Mouse (Mus musculus): Measurements from ENCODE around the gene Tmem223. TPM values are rescaled to one million over a fixed set of nuclear protein-coding genes. Genes with fewer than 3 reads are reported as not detected.
"Not testable (repeated sequence)": the region's sequence is repeated elsewhere in the genome, so short reads cannot be mapped to it uniquely, and the experiment has no call there.

The Tmem223 gene
- 97.8 and 112 TPM in 2 replicates for polyA plus RNA-seq (2012; rRNA removed)

DNA sequence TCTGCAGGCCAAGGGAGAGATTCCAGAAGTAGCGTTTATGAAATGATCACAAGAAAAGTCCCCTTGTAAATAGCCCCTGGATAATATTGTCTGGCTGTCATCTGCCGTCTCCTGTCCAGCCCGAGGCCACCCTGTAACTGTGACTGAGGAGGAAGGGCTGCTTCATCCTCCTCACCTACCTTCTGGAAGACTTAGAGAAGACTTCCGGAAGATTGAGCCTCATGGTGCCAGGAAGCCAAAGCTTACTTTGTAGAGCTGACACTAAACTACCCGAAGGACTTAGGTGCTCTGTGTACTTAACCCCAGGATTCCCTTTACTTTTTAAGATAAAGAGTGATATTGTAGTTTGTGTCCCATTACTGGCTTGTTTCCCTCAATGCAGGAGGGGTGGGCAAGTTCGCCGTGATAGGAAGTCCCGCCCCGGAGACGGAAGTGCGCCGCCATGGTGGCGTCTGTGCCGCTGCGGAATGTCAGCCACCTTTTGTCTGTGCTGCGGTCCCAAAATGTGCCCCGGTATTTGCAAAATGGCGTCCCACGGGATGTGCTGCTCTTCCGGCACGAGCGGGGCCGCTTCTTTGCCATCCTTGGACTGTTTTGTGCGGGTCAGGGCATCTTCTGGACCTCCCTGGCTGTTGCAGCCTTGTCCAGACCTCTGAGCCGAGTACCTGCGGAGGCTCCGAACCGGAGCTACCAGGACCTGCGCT is at the start of gene Tmem223:
Gene Tmem223 (plus strand): TSS at position 430 of the 704 bp plus-strand sequence.
- DNase-seq (ENCODE audit: low spot score) = peak; percentile 65

DNA sequence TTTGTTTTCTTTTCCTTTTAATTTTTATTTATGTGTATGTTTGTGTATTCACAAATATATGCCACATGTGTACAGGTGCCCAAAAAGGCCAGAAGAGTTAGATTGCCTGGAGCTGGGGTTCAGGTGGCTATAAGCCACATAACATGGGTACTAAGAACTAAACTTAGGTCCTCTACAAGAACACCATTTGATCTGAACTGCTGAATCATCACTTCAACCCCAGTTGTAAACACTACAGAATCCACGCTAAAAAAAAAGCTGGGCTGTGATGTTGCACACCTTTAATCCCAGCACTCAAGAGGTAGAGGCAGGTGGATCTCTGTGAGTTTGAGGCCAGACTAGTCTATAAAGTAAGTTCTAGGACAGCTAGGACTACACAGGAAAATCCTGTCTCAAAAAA is 49.4 kb upstream of the Tmem223 start:
- no peak for DNase-seq (ENCODE audit: low spot score)

DNA sequence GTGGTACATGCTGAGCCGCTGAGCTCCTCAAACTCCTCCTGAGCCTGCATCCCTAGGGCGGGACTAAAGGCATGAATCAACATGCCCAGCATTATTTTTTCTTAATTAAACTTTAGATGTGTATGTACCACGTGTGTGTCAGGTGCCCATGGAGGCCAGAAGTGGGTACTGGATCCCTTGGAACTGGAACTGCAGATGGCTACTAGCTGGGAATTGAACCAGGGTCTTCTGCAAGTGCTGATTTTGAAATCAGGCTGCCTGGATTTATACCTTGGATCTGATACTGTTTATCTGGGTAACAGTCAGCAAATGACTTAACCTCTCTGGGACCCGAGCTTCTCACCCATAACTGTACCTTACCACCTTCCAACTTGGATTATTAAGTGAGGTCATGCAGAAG is 48.8 kb upstream of the Tmem223 start:
- no peak for DNase-seq (ENCODE audit: low spot score)

DNA sequence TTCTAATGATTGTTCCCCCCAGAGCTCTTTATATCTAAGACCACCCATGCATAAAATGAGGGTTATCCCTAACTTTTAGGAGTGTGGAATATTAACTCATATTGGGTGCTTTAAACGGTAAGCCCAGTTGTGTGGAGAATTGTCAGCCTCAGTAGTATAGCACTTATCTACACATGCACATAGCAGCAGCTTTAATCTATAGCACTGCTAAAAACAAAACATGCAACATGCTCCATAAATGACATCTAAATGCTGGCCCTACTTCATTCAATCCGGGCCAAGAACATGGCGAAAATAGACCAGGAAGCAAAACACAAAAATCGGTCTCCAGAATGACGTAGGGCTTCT is 48.3 kb upstream of the Tmem223 start:
- DNase-seq (ENCODE audit: low spot score) = no peak

DNA sequence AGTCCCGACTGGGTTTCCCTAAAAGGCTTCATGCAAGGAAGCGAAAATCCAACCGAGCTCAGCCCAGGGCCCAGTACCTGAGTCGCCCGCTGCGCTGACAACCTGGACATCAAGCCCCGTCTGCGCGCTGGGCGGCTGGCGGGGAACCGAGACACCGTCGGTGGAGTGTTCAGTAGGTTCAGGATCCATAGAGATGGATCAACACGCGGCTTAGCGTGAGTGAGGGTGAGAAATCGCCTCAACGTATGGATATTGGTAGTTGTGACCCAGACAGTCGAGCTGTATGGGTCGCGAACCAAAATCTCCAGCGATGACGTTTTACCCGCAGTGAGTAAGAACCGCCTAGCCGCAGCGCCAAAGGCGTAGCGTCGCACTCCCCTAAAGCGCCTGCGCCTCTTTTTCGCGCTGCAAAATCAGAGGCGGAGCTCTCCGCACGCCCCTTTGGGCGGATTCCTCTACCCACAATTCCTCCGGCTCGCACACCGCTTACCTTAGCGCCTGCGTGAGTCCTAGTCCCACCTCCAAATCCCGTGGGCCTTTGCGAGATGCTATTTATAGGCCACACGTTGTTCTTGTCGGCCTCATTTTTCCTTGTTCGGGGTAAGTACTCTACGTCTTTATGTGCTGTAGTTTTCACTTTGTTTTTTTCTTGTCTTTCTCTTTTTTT is 47.8 kb upstream of the Tmem223 start, which contains the start of gene Slc3a2:
Gene Slc3a2 (minus strand): TSS at position 463 of the 667 bp plus-strand sequence.
- peak; percentile 80 for DNase-seq (ENCODE audit: low spot score)

DNA sequence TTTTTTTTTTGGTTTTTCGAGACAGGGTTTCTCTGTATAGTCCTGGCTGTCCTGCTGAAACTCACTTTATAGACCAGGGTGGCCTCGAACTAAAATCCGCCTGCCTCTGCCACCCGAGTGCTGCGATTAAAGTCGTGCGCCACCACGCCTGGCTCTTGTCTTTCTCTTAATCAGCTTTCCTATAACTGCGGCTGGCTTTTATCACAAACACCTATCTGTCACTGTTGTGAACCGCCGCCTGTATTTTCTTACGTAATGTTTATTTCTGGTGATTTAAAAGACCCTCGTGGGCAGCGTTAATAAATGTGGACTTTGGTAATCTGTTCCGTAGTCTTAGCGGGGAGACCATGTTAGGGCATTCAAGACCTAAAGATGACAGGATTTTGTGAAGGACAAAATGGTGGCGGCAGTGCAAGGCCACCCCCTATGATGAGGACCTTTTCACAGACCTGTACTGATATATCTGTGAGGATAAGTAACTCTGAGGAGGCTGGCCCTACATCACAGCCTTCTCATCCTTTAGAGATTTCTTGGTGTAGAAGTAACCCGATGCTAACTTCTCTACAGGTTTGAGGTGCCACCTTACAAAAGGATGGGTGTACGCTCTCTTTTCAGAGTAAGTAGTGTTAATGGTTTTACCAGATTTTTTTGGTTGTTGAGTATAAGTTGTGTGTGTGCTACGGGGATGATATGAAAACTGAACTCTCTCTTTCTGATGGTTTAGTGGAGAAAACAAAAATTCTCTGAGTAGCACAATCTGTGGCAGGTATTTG is 47.0 kb upstream of the Tmem223 start:
- DNase-seq (ENCODE audit: low spot score) = no peak

DNA sequence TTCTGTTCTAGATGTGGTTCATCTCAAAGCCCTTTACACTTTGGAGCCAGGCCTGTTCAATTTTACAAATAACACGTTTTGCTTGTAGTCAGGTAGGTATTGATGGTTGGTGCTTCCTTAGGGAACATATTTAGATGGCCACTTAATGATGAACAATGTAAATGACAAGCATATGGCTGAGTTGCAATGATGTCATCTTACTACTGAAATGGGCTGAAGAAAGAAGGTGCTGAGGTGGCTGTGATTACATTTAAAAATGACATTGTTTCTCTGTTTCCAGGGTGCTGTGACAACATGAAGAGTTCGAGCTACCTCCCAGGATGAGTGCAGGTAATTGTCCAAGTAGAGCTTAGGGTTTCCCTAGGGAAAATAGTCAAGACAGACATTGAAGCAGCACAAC is 46.4 kb upstream of the Tmem223 start:
- no peak for DNase-seq (ENCODE audit: low spot score)

DNA sequence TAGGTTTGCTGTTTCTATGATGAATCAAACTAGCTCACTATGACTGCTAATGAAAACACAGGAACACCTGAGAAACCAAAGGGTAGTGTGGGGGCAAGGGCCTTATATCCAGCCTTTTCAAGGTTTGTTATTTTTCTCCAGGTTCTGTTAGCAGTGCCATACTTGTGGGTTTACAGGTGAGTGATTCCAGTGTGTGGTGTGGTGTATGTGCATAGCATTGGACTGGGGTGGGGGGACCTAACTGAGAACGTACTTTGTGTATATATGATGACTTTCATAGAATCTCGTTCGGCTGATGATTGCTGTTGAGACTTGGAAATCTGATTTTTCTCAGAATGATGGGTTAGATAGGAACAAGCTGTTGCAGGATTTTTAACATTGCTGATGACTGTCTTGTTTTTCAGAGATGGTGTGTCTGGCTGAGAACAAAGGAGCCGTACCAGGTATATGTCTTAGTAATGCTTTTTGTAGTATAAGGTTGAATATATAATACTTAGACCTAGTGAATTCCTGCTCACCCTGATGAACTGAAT is 45.6 kb upstream of the Tmem223 start:
- no peak for DNase-seq (ENCODE audit: low spot score)

DNA sequence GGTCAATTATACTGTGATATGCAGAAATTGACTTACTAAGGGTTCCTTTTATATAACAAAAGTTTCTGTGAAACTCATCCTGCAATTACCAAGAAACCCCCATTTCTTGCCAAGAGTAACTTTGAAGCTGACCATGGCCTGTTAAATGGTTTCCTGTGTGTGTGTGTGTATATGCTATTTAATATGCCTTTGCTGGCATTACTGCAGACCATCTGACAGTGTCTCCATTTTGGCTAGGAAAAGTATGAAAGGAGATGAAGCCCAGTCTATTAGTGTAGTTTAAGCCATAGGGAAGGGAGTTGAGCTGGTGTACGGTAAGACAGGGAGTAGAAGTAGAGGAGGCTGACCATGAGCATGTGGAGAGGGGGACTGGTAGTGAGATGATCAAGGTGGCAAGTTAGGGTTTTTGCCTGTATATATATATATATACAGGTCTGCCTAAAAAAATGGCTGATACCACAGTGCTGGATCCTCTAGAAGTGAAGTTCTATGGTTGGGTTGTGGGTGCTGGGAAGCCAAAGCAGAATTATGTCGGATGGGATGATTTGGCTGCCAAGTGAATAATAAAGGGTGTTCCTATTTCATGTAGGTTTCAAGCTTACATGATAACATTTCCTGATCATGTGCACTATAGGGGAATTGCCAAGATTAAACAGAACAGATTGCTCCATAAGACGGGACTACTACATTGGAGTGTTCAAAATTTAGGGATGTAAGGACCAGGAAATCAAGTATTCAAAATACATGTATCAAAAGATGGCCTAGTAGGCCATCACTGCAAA is 44.0 kb upstream of the Tmem223 start:
- DNase-seq (ENCODE audit: low spot score) = no peak

DNA sequence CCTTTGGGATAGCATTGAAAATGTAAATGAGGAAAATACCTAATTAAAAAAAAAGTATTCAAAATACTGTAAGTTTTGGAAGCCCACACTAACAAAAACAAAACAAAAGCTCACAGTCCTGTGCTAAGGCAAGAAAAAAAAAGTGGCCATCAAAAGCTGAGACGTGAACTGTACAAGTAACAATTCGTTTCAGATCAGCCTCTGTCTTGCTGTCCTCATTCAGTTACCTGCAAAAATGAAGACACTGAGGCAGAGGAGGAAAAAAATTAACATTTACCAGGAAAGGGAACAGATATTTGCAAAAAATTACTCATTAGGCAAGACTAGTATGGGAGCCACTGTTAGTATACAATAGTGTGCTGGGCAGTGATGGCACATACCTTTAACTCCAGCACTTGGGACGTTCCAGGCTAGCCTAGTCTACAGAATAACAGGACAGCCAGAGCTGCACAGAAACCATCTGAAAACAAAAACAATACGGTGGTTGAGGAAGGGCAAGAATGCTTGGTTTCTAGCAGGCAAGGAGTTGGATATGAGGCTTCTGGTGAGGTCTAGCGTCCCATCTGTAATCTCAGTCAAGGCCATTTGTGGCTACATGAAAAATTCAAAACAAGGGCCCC is 43.2 kb upstream of the Tmem223 start:
- DNase-seq (ENCODE audit: low spot score) = no peak

DNA sequence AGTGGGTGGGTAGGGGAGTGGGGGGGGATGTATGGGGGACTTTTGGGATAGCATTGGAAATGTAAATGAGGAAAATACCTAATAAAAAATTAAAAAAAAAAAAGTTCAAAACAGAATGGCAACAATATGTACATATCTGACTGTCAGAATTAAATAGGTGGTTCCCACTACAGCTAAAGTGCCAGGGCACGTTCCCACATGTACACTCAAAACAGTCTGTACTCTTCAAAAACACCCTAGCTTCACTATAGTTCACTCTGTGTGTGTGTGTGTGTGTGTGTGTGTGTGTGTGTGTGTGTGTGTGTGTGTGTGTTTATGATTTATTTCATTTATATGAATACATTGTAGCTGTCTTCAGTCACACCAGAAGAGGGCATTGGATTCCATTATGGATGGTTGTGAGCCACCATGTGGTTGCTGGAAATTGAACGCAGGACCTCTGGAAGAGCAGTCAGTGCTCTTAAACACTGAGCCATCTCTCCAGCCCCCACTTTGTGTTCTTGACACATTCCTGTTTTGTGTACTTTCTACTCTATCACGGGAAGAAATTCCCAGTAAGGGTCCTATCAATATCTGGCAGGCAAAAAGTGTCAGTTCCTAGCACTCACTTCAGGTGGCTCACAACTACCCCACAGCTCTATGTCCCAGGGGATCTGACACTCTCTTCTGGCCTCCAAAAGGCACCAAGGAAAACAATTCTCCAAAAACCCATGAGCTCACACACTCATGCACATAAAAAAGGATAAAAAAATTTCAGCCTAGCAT is 42.3 kb upstream of the Tmem223 start:
- not testable (repeated sequence) for DNase-seq (ENCODE audit: low spot score)

DNA sequence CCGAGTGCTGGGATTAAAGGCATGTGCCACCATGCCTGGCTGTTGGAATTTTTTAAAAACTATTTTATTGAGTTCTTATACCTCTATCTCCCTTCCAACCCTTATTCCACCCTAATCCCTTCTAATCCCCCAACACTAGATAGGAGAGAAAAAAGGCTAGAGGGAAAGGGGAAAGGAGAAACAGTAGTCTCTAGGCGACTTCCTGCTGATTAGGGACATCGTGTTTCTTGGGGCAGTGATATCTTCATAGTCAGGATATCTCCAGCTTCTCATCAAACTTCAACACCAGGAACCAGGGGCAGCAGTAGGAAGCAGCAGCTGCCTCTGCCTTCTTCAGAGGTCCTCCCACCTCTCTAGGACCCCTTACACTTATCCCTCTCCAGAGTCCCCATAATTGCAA is 36.5 kb upstream of the Tmem223 start:
- DNase-seq (ENCODE audit: low spot score) = no peak

DNA sequence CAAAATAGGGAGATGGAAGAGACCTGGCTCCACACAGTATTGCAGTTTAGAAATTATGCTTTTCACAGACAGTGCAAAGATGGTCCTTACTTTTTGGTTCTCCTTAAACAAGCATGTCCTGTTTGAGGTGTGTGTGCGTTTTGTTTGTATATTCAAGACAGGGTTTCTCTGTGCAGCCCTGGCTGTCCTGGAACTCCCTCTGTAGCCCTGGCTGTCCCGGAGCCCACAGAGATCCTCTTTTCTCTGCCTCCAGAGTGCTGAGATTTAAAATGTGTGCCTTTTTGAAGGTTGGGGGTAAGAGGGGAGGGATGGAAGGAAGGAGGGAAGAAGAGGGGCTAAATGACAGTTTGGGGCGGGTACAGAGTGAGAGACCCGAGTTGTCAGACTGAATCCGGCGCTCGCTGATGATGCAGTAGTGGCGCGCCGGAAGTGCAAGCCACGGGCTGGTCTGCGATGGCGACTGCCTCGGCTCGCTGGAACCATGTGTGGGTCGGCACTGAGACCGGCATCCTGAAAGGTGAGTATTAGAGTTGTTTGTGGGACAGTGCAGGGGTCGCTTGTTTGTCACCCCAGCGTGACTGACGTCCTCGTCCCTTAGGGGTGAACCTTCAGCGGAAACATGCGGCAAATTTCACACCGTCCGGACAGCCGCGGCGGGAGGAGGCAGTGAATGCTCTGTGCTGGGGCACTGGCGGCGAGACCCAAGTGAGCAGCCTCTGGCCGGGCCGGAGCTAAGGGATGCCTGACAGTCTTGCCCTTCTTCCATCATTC is 35.2 kb upstream of the Tmem223 start, which contains the start of gene Wdr74:
Gene Wdr74 (plus strand): TSS at position 439 of the 771 bp plus-strand sequence.
- DNase-seq (ENCODE audit: low spot score) = peak; percentile 87

DNA sequence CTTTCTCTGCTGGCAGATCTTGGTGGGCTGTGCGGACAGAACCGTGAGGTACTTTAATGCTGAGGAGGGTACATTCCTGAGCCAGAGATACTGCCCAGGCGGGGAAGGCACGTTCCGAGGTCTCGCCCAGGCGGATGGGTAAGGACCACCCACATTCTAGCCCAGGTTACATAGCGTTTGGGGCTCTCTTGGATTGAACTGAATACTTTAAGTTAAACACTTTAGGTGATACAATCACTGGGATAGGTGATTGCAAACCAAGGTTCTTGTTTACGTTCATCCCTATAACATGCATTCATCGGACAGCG is 34.7 kb upstream of the Tmem223 start:
- DNase-seq (ENCODE audit: low spot score) = no peak

DNA sequence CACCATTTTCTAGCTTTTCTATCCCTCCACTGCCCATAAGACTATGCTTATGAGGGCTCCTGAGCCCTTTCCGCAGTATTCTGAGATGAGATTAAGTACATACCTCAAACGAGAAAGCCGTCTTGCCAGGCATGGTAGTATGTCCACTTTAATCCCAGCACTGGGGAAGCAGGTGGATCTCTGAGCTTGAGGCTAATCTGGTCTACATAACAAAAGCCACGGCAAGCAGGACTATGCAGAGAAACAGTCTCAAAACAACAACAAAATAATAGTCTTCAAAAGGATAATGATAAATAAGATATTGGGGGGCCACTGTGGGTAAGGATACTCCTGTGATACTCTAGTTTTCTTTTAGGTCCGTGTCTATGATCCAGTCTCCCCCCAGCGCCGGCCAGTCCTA is 31.9 kb upstream of the Tmem223 start:
- no peak for DNase-seq (ENCODE audit: low spot score)

DNA sequence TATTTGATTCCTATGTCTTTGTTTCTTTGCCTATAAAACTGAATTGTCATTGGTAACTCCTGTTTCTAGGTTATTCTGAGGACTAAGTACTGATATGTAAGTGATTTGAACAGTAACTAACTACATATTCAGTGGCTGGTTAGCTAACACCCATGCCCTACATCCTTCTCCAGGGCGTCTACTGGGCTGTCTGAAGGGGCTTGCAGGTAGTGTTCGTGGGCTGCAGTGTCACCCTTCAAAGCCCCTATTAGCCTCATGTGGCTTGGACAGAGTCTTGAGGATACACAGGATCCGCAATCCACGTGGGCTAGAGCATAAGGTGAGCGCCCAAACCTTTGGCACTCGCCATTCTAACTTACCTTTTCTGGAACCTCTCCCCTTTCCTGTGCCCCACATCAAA is 31.1 kb upstream of the Tmem223 start:
- no peak for DNase-seq (ENCODE audit: low spot score)

DNA sequence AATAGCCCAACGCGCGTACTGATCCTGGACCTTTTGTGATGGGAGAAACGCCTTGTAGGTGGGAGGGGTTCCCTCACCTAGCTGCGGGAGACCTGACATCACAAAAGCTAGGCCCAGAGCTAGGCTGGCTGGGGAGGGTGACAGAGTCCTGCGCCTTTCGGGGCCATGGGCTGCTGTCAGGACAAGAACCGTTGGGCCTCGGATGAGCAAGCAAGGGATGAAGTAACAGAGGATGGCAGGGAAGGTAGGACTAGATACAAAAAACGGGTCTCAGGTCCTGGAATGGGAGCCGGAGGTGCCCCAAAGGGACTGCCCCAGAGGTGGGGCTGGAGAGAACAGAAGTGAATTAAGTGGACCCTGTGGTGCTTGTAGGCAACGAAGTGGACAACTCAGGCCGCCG is 30.2 kb upstream of the Tmem223 start, which contains the start of gene 1700092M07Rik:
Gene 1700092M07Rik (plus strand): TSS at position 116 of the 400 bp plus-strand sequence.
- no peak for DNase-seq (ENCODE audit: low spot score)

DNA sequence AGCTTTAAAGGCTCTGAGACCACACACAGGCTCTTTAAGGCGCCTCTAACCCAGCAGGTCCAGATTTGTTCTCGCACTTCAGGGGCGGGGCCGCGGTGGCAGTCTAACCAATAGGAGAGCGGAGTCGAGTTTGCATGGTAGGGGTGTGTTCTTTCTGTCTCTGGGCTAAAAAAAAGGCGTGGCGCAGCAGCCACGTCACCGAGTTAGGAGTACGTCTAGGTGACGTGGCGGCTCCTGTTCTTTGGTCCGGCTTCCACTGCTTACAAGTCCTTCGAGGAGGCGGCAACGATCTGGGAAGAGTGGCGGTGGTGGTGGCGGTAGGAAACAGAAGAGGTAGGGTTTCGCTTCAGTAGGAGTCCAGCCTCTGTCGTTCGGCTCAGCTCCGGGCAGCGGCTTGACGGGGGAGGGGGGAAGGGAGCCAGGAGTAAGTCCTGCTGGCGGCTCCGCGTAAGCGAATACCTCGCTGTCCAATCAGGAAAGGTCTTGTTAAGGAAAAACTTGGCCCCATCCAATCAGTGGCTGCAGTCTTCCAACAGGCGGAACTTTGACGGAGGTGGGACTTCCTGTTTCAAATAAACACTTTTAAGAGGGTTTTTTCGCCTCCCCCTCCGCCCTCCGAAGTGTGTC is 29.4 kb upstream of the Tmem223 start, which contains the start of gene Stx5a:
Gene Stx5a (plus strand): TSS at position 171 of the 627 bp plus-strand sequence.
- peak; percentile 89 for DNase-seq (ENCODE audit: low spot score)

DNA sequence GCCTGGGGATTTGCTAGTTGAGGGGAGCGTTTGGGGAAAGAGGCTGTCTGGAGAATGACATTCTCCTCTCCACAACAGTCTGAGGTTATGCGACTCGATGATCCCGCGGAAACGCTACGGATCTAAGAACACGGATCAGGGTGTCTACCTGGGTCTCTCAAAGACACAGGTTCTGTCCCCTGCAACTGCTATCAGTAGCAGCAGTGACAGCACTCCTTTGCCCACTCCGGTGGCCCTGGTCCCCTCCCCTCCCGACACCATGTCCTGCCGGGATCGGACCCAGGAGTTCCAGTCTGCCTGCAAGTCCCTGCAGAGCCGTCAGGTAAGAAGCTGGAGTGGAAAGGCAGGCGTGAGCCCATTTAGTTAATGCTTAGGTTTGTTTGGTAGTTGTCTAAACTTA is 28.6 kb upstream of the Tmem223 start:
- DNase-seq (ENCODE audit: low spot score) = no peak

All from urinary bladder, adult 2 months (tissue).